Mouse (Mus musculus) CH12.LX (cell line): ENCODE results near the gene Olfr777. TPM values are rescaled to one million over a fixed set of nuclear protein-coding genes. Genes with fewer than 3 reads are reported as not detected.
"Not testable (repeated sequence)": the region's sequence is repeated elsewhere in the genome, so short reads cannot be mapped to it uniquely, and the experiment has no call there.

ENCODE experiments used
- DNase-seq: peaks from one replicate; pipeline ENCODE4 v3.0.0-alpha.2; 2013; ENCODE audit errors: extremely low read depth
- H3K27ac ChIP-seq: 2 replicates; pipeline ENCODE4 v1.5.1; 2012; ENCODE audit warnings: low read depth, mild to moderate bottlenecking, control low read depth, moderate library complexity; ENCODE audit not compliant: insufficient read depth
- H3K27me3 ChIP-seq: replicated peaks from 2 replicates; pipeline ENCODE3; 2012; ENCODE audit warnings: inconsistent platforms
- H3K36me3 ChIP-seq, 2 experiments: replicated peaks in 1 of 2; 2 replicates each; pipeline versions ENCODE3 to v1.6.1; 2012; ENCODE audit warnings: inconsistent platforms in 1 of 2, low read length in 1 of 2, mild to moderate bottlenecking in 1 of 2, mixed read lengths in 1 of 2, moderate library complexity in 1 of 2; ENCODE audit not compliant: control insufficient read depth in 1 of 2, insufficient read depth in 1 of 2
- H3K4me1 ChIP-seq, 2 experiments: 2 replicates each; pipeline ENCODE4 v1.6.1; 2012; ENCODE audit warnings: inconsistent platforms in 1 of 2, moderate library complexity in 1 of 2; ENCODE audit not compliant: insufficient read depth in 2 of 2, control insufficient read depth in 1 of 2
- H3K4me2 ChIP-seq: 2 replicates; pipeline ENCODE4 v1.6.1; 2012; ENCODE audit warnings: low read depth, mild to moderate bottlenecking, control low read depth; ENCODE audit not compliant: poor library complexity, insufficient read depth, severe bottlenecking
- H3K4me3 ChIP-seq, 3 experiments: fragments of 150-350 bp in 1 of 3; sonication (generic) in 1 of 3; replicated peaks in 1 of 3; 2 replicates each; pipeline versions ENCODE3 to v1.5.1; 2011 to 2012; ENCODE audit warnings: low read depth in 2 of 3, low read length in 2 of 3, mild to moderate bottlenecking in 2 of 3, moderate library complexity in 2 of 3, control low read depth in 1 of 3, improper control_type of control experiment in 1 of 3, inconsistent platforms in 1 of 3, mixed read lengths in 1 of 3; ENCODE audit not compliant: poor library complexity in 1 of 3
- H3K79me2 ChIP-seq: replicated peaks from 2 replicates; pipeline ENCODE4 v1.6.1; 2012; ENCODE audit warnings: mild to moderate bottlenecking, moderate library complexity; ENCODE audit not compliant: control insufficient read depth, poor library complexity, insufficient read depth, severe bottlenecking; ENCODE audit errors: extremely low read depth
- H3K9ac ChIP-seq: 2 replicates; pipeline ENCODE4 v1.6.1; 2012; ENCODE audit warnings: low read depth, mild to moderate bottlenecking, control low read depth, moderate library complexity; ENCODE audit not compliant: insufficient read depth
- H3K9me3 ChIP-seq: replicated peaks from 2 replicates; pipeline ENCODE3; 2012; ENCODE audit warnings: low read length, inconsistent platforms, mixed read lengths
- BHLHE40 ChIP-seq: IDR thresholded peaks from 2 replicates; pipeline ENCODE4 v1.6.1; 2011; ENCODE audit warnings: mild to moderate bottlenecking, low read depth, low read length, improper control_type of control experiment
- CHD1 ChIP-seq: IDR thresholded peaks from 2 replicates; pipeline ENCODE4 v1.6.1; 2012; ENCODE audit warnings: low read depth, low read length, improper control_type of control experiment, inconsistent platforms
- CTCF ChIP-seq, 2 experiments: IDR thresholded peaks in 1 of 2; conservative IDR thresholded peaks in 1 of 2; 2 replicates each; pipeline ENCODE4 v1.5.1; 2011 to 2012; ENCODE audit warnings: low read depth in 2 of 2, low read length in 2 of 2, improper control_type of control experiment in 1 of 2, inconsistent platforms in 1 of 2, mild to moderate bottlenecking in 1 of 2, moderate library complexity in 1 of 2
- E2F4 ChIP-seq: IDR thresholded peaks from 2 replicates; pipeline ENCODE4 v1.6.1; 2011; ENCODE audit warnings: low read depth, low read length, improper control_type of control experiment; ENCODE audit not compliant: insufficient replicate concordance
- ELF1 ChIP-seq: IDR thresholded peaks from 2 replicates; pipeline ENCODE4 v1.6.1; 2014; ENCODE audit warnings: low read depth, mild to moderate bottlenecking, inconsistent platforms, low read length, improper control_type of control experiment
- ETS1 ChIP-seq: conservative IDR thresholded peaks from 2 replicates; pipeline ENCODE4 v1.6.1; 2012; ENCODE audit warnings: low read depth, mild to moderate bottlenecking, inconsistent platforms, low read length, improper control_type of control experiment, moderate library complexity
- GABPA ChIP-seq: IDR thresholded peaks from 2 replicates; pipeline ENCODE4 v1.6.1; 2012; ENCODE audit warnings: low read depth, low read length, improper control_type of control experiment, inconsistent platforms; ENCODE audit not compliant: insufficient replicate concordance
- IRF4 ChIP-seq: IDR thresholded peaks from 2 replicates; pipeline ENCODE4 v1.6.1; 2014; ENCODE audit warnings: low read depth, mild to moderate bottlenecking, inconsistent platforms, low read length, improper control_type of control experiment
- JUN ChIP-seq: IDR thresholded peaks from 2 replicates; pipeline ENCODE4 v1.6.1; 2011; ENCODE audit warnings: low read depth, mild to moderate bottlenecking, low read length, improper control_type of control experiment, moderate library complexity; ENCODE audit not compliant: insufficient read depth
- KAT2A ChIP-seq: IDR thresholded peaks from 2 replicates; pipeline ENCODE4 v1.6.1; 2012; ENCODE audit warnings: low read length, improper control_type of control experiment, inconsistent platforms; ENCODE audit not compliant: insufficient replicate concordance
- MEF2A ChIP-seq: IDR thresholded peaks from 2 replicates; pipeline ENCODE4 v1.6.1; 2014; ENCODE audit warnings: low read depth, mild to moderate bottlenecking, inconsistent platforms, low read length, improper control_type of control experiment, borderline replicate concordance
- MXI1 ChIP-seq: IDR thresholded peaks from 2 replicates; pipeline ENCODE4 v1.6.1; 2011; ENCODE audit warnings: mild to moderate bottlenecking, low read depth, low read length, improper control_type of control experiment
- NELFE ChIP-seq: IDR thresholded peaks from 2 replicates; pipeline ENCODE4 v1.6.1; 2011; ENCODE audit warnings: low read depth, low read length, improper control_type of control experiment
- NRF1 ChIP-seq: IDR thresholded peaks from 2 replicates; pipeline ENCODE4 v1.6.1; 2014; ENCODE audit warnings: low read depth, mild to moderate bottlenecking, inconsistent platforms, low read length, improper control_type of control experiment, moderate library complexity
- PAX5 ChIP-seq: IDR thresholded peaks from 2 replicates; pipeline ENCODE4 v1.6.1; 2012; ENCODE audit warnings: low read length, inconsistent platforms, mixed read lengths
- POLR2A ChIP-seq: IDR thresholded peaks from 2 replicates; pipeline ENCODE4 v1.6.1; 2011; ENCODE audit warnings: low read depth, mild to moderate bottlenecking, improper control_type of control experiment, low read length
- POLR2AphosphoS2 ChIP-seq: IDR thresholded peaks from 2 replicates; pipeline ENCODE4 v1.6.1; 2011; ENCODE audit warnings: low read depth, low read length, improper control_type of control experiment
- RCOR1 ChIP-seq: conservative IDR thresholded peaks from 2 replicates; pipeline ENCODE4 v1.6.1; 2012; ENCODE audit warnings: low read depth, mild to moderate bottlenecking, inconsistent platforms, low read length, improper control_type of control experiment
- SIN3A ChIP-seq: IDR thresholded peaks from 2 replicates; pipeline ENCODE4 v1.6.1; 2012; ENCODE audit warnings: low read length, improper control_type of control experiment, inconsistent platforms
- SMC3 ChIP-seq: IDR thresholded peaks from 2 replicates; pipeline ENCODE4 v1.6.1; 2011; ENCODE audit warnings: low read depth, low read length, improper control_type of control experiment
- TBP ChIP-seq: conservative IDR thresholded peaks from 2 replicates; pipeline ENCODE4 v1.6.1; 2011; ENCODE audit warnings: low read depth, low read length, improper control_type of control experiment
- TCF12 ChIP-seq: IDR thresholded peaks from 2 replicates; pipeline ENCODE4 v1.6.1; 2014; ENCODE audit warnings: low read depth, mild to moderate bottlenecking, inconsistent platforms, low read length, improper control_type of control experiment
- UBTF ChIP-seq: IDR thresholded peaks from 2 replicates; pipeline ENCODE4 v1.6.1; 2012; ENCODE audit warnings: low read depth, mild to moderate bottlenecking, inconsistent platforms, low read length, improper control_type of control experiment, moderate library complexity
- USF1 ChIP-seq: IDR thresholded peaks from 2 replicates; pipeline ENCODE4 v1.6.1; 2014; ENCODE audit warnings: low read depth, mild to moderate bottlenecking, inconsistent platforms, low read length, improper control_type of control experiment
- USF2 ChIP-seq: conservative IDR thresholded peaks from 2 replicates; pipeline ENCODE4 v1.6.1; 2011; ENCODE audit warnings: low read depth, low read length, improper control_type of control experiment
- ZC3H11A ChIP-seq: IDR thresholded peaks from 2 replicates; pipeline ENCODE4 v1.6.1; 2012; ENCODE audit warnings: low read depth, mild to moderate bottlenecking, inconsistent platforms, low read length, improper control_type of control experiment
- ZKSCAN1 ChIP-seq: IDR thresholded peaks from 2 replicates; pipeline ENCODE4 v1.6.1; 2012; ENCODE audit warnings: low read depth, inconsistent platforms, low read length, improper control_type of control experiment, borderline replicate concordance
- ZMIZ1 ChIP-seq: IDR thresholded peaks from 2 replicates; pipeline ENCODE4 v1.6.1; 2012; ENCODE audit warnings: low read depth, mild to moderate bottlenecking, inconsistent platforms, low read length, improper control_type of control experiment
- ZNF384 ChIP-seq: IDR thresholded peaks from 2 replicates; pipeline ENCODE4 v1.6.1; 2012; ENCODE audit warnings: low read depth, low read length, improper control_type of control experiment, inconsistent platforms
- dilution Hi-C: fragments of 300-500 bp; cut with MboI; formaldehyde crosslinking; loops from 2 replicates; pipeline ENCODE4 v1.14.3; 2020; ENCODE audit warnings: low sequenced_read_pairs; ENCODE audit not compliant: extremely low pct_unique_long_range_greater_than_20kb, extremely low pct_ligation_motif_present
- in situ Hi-C: fragments of 300-500 bp; cut with MboI; formaldehyde crosslinking; loops from 3 replicates; pipeline ENCODE4 v1.14.3; 2019; ENCODE audit warnings: low sequenced_read_pairs, low pct_ligation_motif_present, low pct_unique_long_range_greater_than_20kb, mixed read lengths
- polyA plus RNA-seq: library from polyadenylated mRNA; unstranded; fragments of >175 nt; gene quantifications from 2 replicates; pipeline ENCODE4 v1.2.1, GENCODE M21; 2012; ENCODE audit warnings: low read depth; ENCODE audit not compliant: insufficient read length
- total RNA-seq, 2 experiments: library from RNA; depleted of rRNA; stranded (reverse); fragments of 300-350 nt in 1 of 2; fragments of >200 nt in 1 of 2; gene quantifications; 2 replicates each; pipeline ENCODE4 v1.2.3; 2012 to 2014

Gene Olfr777
- total RNA-seq (2012; rRNA removed): not detected in 2 replicates
- not detected in 2 replicates for total RNA-seq (2014; rRNA removed)
- not detected in 2 replicates for polyA plus RNA-seq

DNA sequence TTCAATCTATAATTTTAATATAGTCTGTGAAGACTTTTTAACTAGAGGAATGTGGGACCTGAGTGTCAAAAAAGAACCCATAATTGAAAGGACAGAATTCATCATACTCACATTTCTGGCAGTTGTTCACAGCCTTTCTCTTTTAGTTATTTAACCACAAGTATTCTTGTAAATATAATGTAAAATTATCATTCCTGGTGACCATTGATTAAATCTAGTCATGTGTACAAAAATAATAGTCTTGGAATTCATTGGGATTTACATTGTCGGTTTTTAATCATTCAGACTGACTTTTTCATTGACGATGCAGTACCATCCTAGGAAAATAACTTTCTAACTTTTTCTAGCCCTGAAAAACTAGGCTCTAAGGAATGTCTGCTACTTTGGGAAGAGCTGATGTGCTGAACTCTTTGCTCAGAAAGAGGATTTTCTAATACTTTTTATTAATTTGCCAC lies at the start of gene Olfr777:
Gene Olfr777 (minus strand): TSS at position 405 of the 455 bp plus-strand sequence.
- Histone ChIP-seq H3K36me3 (no peaks in the 10 kb centered on the region), H3K4me2 (no peak within 1 kb of the TSS), H3K9ac (no peak within 1 kb of the TSS), H3K27ac (no peak within 1 kb of the TSS), H3K79me2 (no peaks in the 10 kb centered on the region), H3K27me3 (no peaks in the 10 kb centered on the region), H3K4me1 (no peaks in the 10 kb centered on the region), H3K9me3 (no peaks in the 10 kb centered on the region), H3K4me3 (no peak within 1 kb of the TSS)
- in situ Hi-C loops (no loop called here), dilution Hi-C loops (no loop called here)
- DNase-seq: no peak
- TF ChIP-seq USF2 (no peak), ETS1 (no peak), POLR2A (no peak), ZC3H11A (no peak), JUN (no peak), KAT2A (no peak), ZNF384 (no peak), CTCF (conservative IDR thresholded peaks at IDR 0.05 in 1 of 2, IDR thresholded peaks at IDR 0.05 in 1 of 2; ENCODE audit: low read depth in 2 of 2, low read length in 2 of 2) (no peak), SMC3 (no peak), POLR2AphosphoS2 (no peak), PAX5 (no peak), ZMIZ1 (no peak), NRF1 (no peak), TCF12 (no peak), MXI1 (no peak), ZKSCAN1 (no peak), E2F4 (no peak)

GRCm38 (mm10) chr10:129317817-129318216 lies 46.5 kb upstream of the Olfr777 start, which contains the start of gene Olfr780:
Gene Olfr780 (plus strand): TSS chr10:129318117.
- H3K79me2 ChIP-seq: no peaks in the 10 kb centered on the region
- no peak within 1 kb of the TSS for H3K4me2 ChIP-seq
- no peak within 1 kb of the TSS for H3K4me3 ChIP-seq
- DNase-seq: no peak
- H3K27ac ChIP-seq: no peak within 1 kb of the TSS
- TF ChIP-seq POLR2AphosphoS2: no peak
- no peak for TF ChIP-seq ZNF384
- TF ChIP-seq ETS1: no peak
- TF ChIP-seq SIN3A: no peak
- TF ChIP-seq BHLHE40: no peak
- TF ChIP-seq E2F4: no peak
- no peak for TF ChIP-seq USF1
- no peak for TF ChIP-seq TCF12
- TF ChIP-seq MEF2A: no peak
- no peak for TF ChIP-seq RCOR1
- no peak for TF ChIP-seq CHD1
- no peak for TF ChIP-seq UBTF
- TF ChIP-seq IRF4: no peak
- no peak for TF ChIP-seq ZMIZ1
- TF ChIP-seq JUN: no peak
- no peak for TF ChIP-seq ELF1
- no peak for TF ChIP-seq NELFE
- TF ChIP-seq GABPA: no peak
- TF ChIP-seq SMC3: no peak
- no peak for TF ChIP-seq TBP
- H3K27me3 ChIP-seq: no peaks in the 10 kb centered on the region
- H3K9ac ChIP-seq: no peak within 1 kb of the TSS
- no peaks in the 10 kb centered on the region for H3K9me3 ChIP-seq
- no peaks in the 10 kb centered on the region for H3K4me1 ChIP-seq
- in situ Hi-C loops (no loop called here), dilution Hi-C loops (no loop called here)
- H3K36me3 ChIP-seq: no peaks in the 10 kb centered on the region

DNA sequence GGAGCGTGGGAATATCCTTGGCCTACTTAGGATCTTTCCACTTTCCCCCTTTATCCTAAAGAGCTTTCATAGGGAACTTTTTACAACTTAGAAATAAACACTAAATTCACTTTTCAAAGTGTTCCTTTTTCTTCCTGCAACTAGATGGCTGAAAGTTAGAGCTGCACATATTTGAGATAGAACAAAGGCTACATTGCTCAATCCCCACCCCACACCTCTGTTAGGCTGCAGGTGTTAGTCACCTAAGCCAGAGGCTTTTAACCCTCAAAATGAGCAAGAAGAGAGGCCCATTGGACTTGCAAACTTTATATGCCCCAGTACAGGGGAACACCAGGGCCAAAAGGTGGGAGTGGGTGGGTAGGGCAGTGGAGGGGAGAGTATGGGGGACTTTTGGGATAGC lies 42.2 kb upstream of the Olfr777 start:
- in situ Hi-C loops, H3K4me1 ChIP-seq, H3K79me2 ChIP-seq, DNase-seq, H3K9me3 ChIP-seq, dilution Hi-C loops, H3K4me3 ChIP-seq, H3K27ac ChIP-seq, H3K9ac ChIP-seq, H3K4me2 ChIP-seq, H3K27me3 ChIP-seq, H3K36me3 ChIP-seq: not testable (repeated sequence)
